Mouse (Mus musculus) right cerebral cortex, adult 18-20 months (tissue): Measurements from ENCODE around the gene Gm28372.

ENCODE experiments used
- DNase-seq: peaks from one replicate; pipeline ENCODE4 v3.0.0; 2022; ENCODE audit warnings: mixed read lengths

Gene Gm28372

GRCm38 (mm10) chr2:130452266-130452665 lies 47.2 kb downstream of the Gm28372 start:
- DNase-seq = no peak

- peak; percentile 48 for DNase-seq
Measured at GRCm38 (mm10) chr2:130453421-130453820, 48.4 kb downstream of the Gm28372 start.

GRCm38 (mm10) chr2:130454748-130455370 lies 49.8 kb downstream of the Gm28372 start:
- DNase-seq = peak; percentile 30
